Mouse (Mus musculus): ENCODE results near the gene Gart. TPM values are rescaled to one million over a fixed set of nuclear protein-coding genes. Genes with fewer than 3 reads are reported as not detected.
A peak's percentile ranks its signal among the peaks of the same experiment; 100 is the strongest.
"Not testable (repeated sequence)": the region's sequence is repeated elsewhere in the genome, so short reads cannot be mapped to it uniquely, and the experiment has no call there.

The Gart gene
- polyA plus RNA-seq, 1 experiment from 2014 or later = 62.1 TPM

DNA sequence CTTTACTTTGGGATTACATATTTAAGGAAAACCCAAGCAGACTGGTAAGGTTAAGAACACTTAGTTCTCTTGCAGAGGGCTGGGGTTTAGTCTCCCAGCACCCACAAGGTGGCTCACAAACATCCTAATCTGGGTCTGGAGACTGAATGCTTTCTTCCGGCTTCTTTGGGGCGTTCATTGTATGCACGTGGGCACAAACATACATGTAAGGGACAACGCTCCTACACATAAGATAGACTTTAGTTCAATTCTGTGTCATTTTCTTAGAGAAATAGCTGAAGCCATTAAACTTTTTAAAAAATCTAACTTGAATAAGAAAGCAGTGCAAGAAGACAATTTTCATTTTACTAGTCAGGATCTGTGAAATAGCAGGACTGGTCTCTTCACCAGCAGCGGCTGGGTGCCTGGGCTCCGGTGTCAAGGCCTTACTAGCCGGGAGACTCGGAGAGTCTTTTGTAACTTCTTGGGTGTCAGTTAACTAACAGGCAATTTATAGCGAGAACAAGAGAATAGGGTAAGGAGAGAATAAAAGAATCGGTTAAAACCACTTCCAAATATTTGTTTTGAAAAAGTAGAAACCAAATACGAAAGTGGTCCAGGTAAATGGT is 653 bp downstream of the Gart start:
- H3K27me3 ChIP-seq = no peaks in the 10 kb centered on the region
- WGBS = 2% methylated on average over 11 of the region's 11 CpGs
- H3K4me2 ChIP-seq = peak overlapping the region; percentile 97
- peak overlapping the region; percentile 99 for H3K27ac ChIP-seq (replicated peaks)
- H3K9ac ChIP-seq = peak overlapping the region; percentile 93
- no peaks in the 10 kb centered on the region for H3K9me3 ChIP-seq
- no peak for ATAC-seq (ENCODE audit: low read depth)
- peaks cover 31% of the 10 kb centered on the region for H3K4me1 ChIP-seq (replicated peaks)
- peak overlapping the region; percentile 84 for H3K4me3 ChIP-seq
- peaks cover 19% of the 10 kb centered on the region for H3K36me3 ChIP-seq

DNA sequence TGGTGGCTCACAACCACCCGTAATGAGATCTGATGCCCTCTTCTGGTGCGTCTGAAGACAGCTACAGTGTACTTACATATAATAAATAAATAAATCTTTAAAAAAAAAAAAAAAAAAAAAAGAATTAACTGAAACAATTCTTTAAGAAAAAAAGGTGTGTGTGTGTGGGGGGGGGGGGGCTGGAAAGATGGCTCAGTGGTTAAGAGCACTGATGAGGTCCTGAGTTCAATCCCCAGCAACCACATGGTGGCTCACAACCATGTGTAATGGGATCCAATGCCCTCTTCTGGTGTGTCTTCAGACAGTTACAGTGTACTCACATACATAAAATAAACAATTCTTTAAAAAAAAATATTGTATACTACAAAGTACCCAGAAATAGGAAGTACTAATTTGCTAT is 1.3 kb downstream of the Gart start:
- H3K9me3 ChIP-seq; ATAC-seq (ENCODE audit: low read depth); H3K4me2 ChIP-seq; H3K9ac ChIP-seq; H3K4me3 ChIP-seq; H3K27ac ChIP-seq (replicated peaks); H3K27me3 ChIP-seq: not testable (repeated sequence)
- peaks cover 22% of the 10 kb centered on the region for H3K36me3 ChIP-seq
- 29% methylated on average over 1 of the region's 2 CpGs for WGBS
- H3K4me1 ChIP-seq (replicated peaks) = peaks cover 28% of the 10 kb centered on the region

GRCm38 (mm10) chr16:91644901-91645300 is 1.9 kb downstream of the Gart start:
- H3K9me3 ChIP-seq = no peaks in the 10 kb centered on the region
- no peak overlapping the region for H3K27ac ChIP-seq (replicated peaks)
- H3K9ac ChIP-seq = no peak overlapping the region
- ATAC-seq (ENCODE audit: low read depth) = no peak
- H3K4me2 ChIP-seq = no peak overlapping the region
- H3K4me3 ChIP-seq = no peak overlapping the region
- H3K36me3 ChIP-seq = peaks cover 27% of the 10 kb centered on the region
- H3K4me1 ChIP-seq (replicated peaks) = peaks cover 22% of the 10 kb centered on the region
- WGBS = 89% methylated on average over 2 of the region's 2 CpGs
- H3K27me3 ChIP-seq = no peaks in the 10 kb centered on the region

GRCm38 (mm10) chr16:91640171-91640570 is 6.6 kb downstream of the Gart start:
- peaks cover 74% of the 10 kb centered on the region for H3K36me3 ChIP-seq
- no peak overlapping the region for H3K9ac ChIP-seq
- WGBS = 94% methylated on average over 8 of the region's 8 CpGs
- no peaks in the 10 kb centered on the region for H3K27me3 ChIP-seq
- H3K4me3 ChIP-seq = no peak overlapping the region
- H3K4me2 ChIP-seq = no peak overlapping the region
- H3K9me3 ChIP-seq = no peaks in the 10 kb centered on the region
- no peak for ATAC-seq (ENCODE audit: low read depth)
- H3K27ac ChIP-seq (replicated peaks) = no peak overlapping the region
- H3K4me1 ChIP-seq (replicated peaks) = 0 out of 2 replicates have a peak, but pooled peaks cover 6% of the 10 kb centered on the region

DNA sequence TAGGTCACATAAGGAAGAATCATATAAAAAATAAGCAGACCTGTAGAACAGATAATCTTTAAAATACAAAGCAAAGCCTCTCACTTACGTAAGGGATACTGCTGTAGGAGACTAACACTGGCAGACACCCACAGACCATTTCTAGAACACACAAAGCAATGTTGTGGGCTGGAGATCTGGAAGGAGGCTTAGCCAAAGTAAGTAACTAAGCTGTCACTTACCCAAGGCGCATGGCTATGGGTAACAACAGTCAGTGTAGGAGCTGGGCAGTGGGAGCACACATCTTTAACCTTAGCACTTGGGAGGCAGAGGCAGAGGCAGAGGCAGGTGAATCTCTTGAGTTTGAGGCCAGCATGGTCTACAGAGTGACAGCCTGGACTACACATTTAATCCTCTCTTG is 7.1 kb downstream of the Gart start:
- H3K36me3 ChIP-seq = peaks cover 79% of the 10 kb centered on the region
- H3K9me3 ChIP-seq = no peaks in the 10 kb centered on the region
- H3K9ac ChIP-seq = no peak overlapping the region
- H3K27me3 ChIP-seq = no peaks in the 10 kb centered on the region
- no peak for ATAC-seq (ENCODE audit: low read depth)
- no peak overlapping the region for H3K27ac ChIP-seq (replicated peaks)
- H3K4me3 ChIP-seq = no peak overlapping the region
- H3K4me2 ChIP-seq = no peak overlapping the region
- WGBS = 98% methylated on average over 2 of the region's 2 CpGs
- 0 out of 2 replicates have a peak, but pooled peaks cover 1% of the 10 kb centered on the region for H3K4me1 ChIP-seq (replicated peaks)

DNA sequence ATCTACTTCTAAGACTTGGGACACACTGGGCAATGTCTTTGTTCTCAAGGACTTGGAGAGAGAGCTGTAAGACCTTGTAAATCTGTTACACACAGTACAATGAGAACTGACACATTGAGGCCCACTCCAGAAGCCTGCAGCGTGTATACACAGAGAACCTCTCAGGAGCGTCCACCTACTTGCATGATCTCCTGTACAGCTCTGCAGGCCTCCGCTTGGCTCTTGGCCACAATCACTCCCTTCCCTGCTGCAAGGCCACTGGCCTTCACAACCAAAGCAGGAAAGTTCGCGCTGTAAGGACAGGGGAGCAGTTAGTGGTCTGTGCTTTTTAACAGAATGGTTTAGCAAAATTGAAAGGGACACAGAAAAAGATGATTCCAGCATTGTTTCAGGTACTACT is 7.6 kb downstream of the Gart start:
- peaks cover 83% of the 10 kb centered on the region for H3K36me3 ChIP-seq
- H3K4me1 ChIP-seq (replicated peaks) = no peaks in the 10 kb centered on the region
- H3K4me2 ChIP-seq = no peak overlapping the region
- no peaks in the 10 kb centered on the region for H3K9me3 ChIP-seq
- no peak overlapping the region for H3K9ac ChIP-seq
- H3K27ac ChIP-seq (replicated peaks) = no peak overlapping the region
- 90% methylated on average over 5 of the region's 5 CpGs for WGBS
- H3K4me3 ChIP-seq = no peak overlapping the region
- ATAC-seq (ENCODE audit: low read depth) = no peak
- no peaks in the 10 kb centered on the region for H3K27me3 ChIP-seq

DNA sequence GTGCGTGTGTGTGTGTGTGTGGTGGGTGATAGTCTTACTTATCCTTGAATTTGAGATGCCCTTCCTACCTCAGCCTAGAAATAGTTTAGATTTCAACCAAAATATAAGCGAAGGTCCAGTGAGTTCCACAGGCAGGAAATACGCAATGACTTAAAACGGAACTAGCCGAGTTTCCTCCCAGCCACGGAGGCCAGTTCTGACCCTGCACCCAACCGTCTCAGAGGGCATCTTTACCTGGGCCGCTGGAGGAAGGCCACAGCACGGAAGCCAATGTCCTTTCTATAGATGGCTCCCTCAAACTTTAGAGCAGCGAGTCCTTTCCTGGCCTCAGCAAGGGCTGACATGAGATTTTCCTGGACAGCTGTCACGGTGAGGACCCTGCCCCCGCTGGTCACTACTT is 13.1 kb downstream of the Gart start:
- Histone ChIP-seq H3K27me3 (no peaks in the 10 kb centered on the region), H3K4me1 (replicated peaks) (no peaks in the 10 kb centered on the region), H3K9me3 (no peaks in the 10 kb centered on the region), H3K36me3 (peaks cover 94% of the 10 kb centered on the region), H3K9ac (no peak overlapping the region), H3K27ac (replicated peaks) (no peak overlapping the region), H3K4me3 (no peak overlapping the region), H3K4me2 (no peak overlapping the region)
- WGBS = 90% methylated on average over 12 of the region's 12 CpGs
- no peak for ATAC-seq (ENCODE audit: low read depth)

DNA sequence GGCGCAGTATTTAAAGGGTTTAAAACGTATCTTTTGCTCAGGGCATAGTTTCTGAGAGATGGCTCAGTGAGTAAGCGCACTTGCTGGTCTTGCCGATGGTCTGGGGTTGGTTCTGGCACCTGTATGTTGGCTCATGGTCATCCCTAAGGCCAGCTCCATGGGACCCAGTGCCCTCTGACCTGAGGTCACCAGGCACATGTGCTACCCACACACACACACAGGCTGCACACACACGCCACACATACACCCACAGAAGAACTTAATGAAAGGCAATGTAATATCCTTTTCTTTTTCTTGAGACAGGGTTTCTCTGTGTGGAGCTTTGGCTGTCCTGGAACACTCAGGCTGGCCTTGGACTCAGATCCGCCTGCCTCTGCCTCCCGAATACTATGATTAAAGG is 13.8 kb downstream of the Gart start:
- Histone ChIP-seq H3K36me3 (peaks cover 94% of the 10 kb centered on the region), H3K4me1 (replicated peaks) (no peaks in the 10 kb centered on the region), H3K4me3 (no peak overlapping the region), H3K27ac (replicated peaks) (no peak overlapping the region), H3K9ac (no peak overlapping the region), H3K4me2 (no peak overlapping the region), H3K9me3 (no peaks in the 10 kb centered on the region), H3K27me3 (no peaks in the 10 kb centered on the region)
- 94% methylated on average over 7 of the region's 7 CpGs for WGBS
- ATAC-seq (ENCODE audit: low read depth) = no peak

DNA sequence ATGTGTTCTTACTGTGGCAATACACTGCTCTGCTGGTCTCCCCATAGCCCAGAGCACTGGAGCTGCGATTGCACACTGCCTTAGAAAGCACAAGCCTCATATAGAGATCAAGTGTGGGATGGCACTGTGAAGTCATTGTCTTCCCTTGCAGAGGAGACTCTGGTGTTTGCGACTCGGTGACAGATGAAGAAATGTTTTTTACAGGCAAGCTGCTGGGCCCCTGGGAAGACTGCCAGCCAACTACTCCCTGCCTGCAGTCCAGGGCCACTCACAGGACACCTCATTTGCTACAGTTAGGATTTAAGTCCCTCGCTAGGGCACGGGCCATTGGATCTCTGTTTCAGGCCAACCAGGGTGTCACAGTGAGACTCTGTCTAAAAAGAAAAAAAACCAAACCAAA is 14.3 kb downstream of the Gart start:
- peaks cover 94% of the 10 kb centered on the region for H3K36me3 ChIP-seq
- no peak overlapping the region for H3K4me3 ChIP-seq
- no peaks in the 10 kb centered on the region for H3K27me3 ChIP-seq
- no peak for ATAC-seq (ENCODE audit: low read depth)
- WGBS = 73% methylated on average over 5 of the region's 5 CpGs
- no peaks in the 10 kb centered on the region for H3K4me1 ChIP-seq (replicated peaks)
- H3K9me3 ChIP-seq = no peaks in the 10 kb centered on the region
- no peak overlapping the region for H3K4me2 ChIP-seq
- no peak overlapping the region for H3K27ac ChIP-seq (replicated peaks)
- H3K9ac ChIP-seq = no peak overlapping the region

GRCm38 (mm10) chr16:91630584-91630983 is 16.2 kb downstream of the Gart start:
- peaks cover 93% of the 10 kb centered on the region for H3K36me3 ChIP-seq
- no peak for ATAC-seq (ENCODE audit: low read depth)
- H3K9me3 ChIP-seq = no peaks in the 10 kb centered on the region
- H3K4me1 ChIP-seq (replicated peaks) = no peaks in the 10 kb centered on the region
- H3K27ac ChIP-seq (replicated peaks) = no peak overlapping the region
- no peak overlapping the region for H3K4me3 ChIP-seq
- H3K4me2 ChIP-seq = no peak overlapping the region
- H3K27me3 ChIP-seq = no peaks in the 10 kb centered on the region
- 56% methylated on average over 1 of the region's 1 CpGs for WGBS
- H3K9ac ChIP-seq = no peak overlapping the region

DNA sequence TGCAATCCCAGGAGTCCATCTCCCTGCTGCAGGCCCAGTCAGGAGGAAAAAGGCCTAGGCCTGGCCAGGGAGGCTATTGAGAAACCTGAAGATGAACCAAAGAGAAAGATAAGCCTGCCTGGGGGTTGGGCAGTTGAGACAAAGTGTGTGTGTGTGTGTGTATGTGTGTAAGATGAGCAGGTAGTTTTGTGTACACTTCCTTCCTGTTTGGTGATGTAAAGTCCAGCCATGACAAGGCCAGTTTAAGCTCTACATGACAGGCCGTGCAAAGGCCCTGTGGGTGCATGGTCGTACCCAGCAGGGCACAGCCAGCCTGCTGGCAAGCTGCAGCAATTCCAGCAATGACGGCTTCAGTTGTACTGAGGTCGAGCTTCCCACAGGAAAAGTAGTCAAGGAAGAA is 17.0 kb downstream of the Gart start:
- WGBS = 91% methylated on average over 4 of the region's 4 CpGs

DNA sequence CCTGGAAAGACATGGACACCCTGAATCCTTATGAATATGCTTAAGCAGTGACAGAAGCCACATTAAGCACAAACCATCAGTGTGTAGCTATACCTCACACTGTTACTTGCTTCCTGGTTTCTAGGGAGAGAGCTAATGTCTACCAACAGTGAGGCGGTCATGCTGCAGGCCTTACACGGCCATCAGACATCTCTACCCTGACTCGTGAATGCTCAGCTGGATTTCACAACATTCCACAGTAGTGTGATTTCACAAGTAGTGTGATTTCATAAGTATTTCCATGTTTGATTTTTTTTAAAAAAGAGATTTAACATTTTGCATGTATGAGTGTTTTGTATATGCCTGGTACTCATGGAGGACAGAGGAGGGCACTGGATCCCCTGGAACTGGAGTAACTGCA is 18.1 kb downstream of the Gart start:
- H3K4me2 ChIP-seq = no peak overlapping the region
- 96% methylated on average over 3 of the region's 3 CpGs for WGBS
- H3K9ac ChIP-seq = no peak overlapping the region
- H3K36me3 ChIP-seq = peaks cover 93% of the 10 kb centered on the region
- no peak overlapping the region for H3K27ac ChIP-seq (replicated peaks)
- ATAC-seq (ENCODE audit: low read depth) = no peak
- H3K4me3 ChIP-seq = no peak overlapping the region
- H3K9me3 ChIP-seq = no peaks in the 10 kb centered on the region
- no peaks in the 10 kb centered on the region for H3K27me3 ChIP-seq
- no peaks in the 10 kb centered on the region for H3K4me1 ChIP-seq (replicated peaks)

More for the DNA sequence above, 17.0 kb downstream of the Gart start:
- Histone ChIP-seq H3K9ac (no peak overlapping the region), H3K4me1 (replicated peaks) (no peaks in the 10 kb centered on the region), H3K36me3 (peaks cover 93% of the 10 kb centered on the region), H3K4me2 (no peak overlapping the region), H3K4me3 (no peak overlapping the region), H3K27ac (replicated peaks) (no peak overlapping the region), H3K27me3 (no peaks in the 10 kb centered on the region), H3K9me3 (no peaks in the 10 kb centered on the region)
- ATAC-seq (ENCODE audit: low read depth) = no peak

DNA sequence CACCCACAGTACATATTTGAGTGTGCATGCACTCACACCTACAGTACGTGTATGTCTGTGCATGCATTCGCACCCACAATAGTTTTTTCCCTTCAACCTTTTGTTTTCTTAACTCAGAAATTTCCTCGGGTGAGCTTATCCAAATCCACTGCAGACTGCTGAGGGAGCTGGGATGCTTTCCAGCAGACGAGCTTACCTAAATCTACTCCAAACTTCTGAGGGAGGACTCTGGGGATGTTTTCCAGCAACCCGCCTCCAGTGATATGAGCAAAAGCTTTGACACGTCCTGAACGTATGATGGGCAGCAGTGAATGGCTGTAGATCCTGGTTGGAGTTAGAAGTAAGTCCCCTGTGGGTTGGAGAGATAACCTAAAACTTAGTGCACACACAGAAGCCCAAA is 18.9 kb downstream of the Gart start:
- H3K27me3 ChIP-seq = no peaks in the 10 kb centered on the region
- H3K36me3 ChIP-seq = peaks cover 95% of the 10 kb centered on the region
- no peaks in the 10 kb centered on the region for H3K4me1 ChIP-seq (replicated peaks)
- no peak overlapping the region for H3K9ac ChIP-seq
- H3K4me3 ChIP-seq = no peak overlapping the region
- H3K27ac ChIP-seq (replicated peaks) = no peak overlapping the region
- H3K9me3 ChIP-seq = no peaks in the 10 kb centered on the region
- no peak overlapping the region for H3K4me2 ChIP-seq
- WGBS = 92% methylated on average over 7 of the region's 7 CpGs
- no peak for ATAC-seq (ENCODE audit: low read depth)
